Mouse (Mus musculus) right cerebral cortex, adult 2 months (tissue): ENCODE measurements around the gene Tuba1b.
"Not testable (repeated sequence)": the region's sequence is repeated elsewhere in the genome, so short reads cannot be mapped to it uniquely, and the experiment has no call there.

ENCODE experiments used
- DNase-seq, 2 experiments: peaks; one replicate each; pipeline ENCODE4 v3.0.0; 2021 to 2022; ENCODE audit warnings: low spot score in 2 of 2

Gene Tuba1b

DNA sequence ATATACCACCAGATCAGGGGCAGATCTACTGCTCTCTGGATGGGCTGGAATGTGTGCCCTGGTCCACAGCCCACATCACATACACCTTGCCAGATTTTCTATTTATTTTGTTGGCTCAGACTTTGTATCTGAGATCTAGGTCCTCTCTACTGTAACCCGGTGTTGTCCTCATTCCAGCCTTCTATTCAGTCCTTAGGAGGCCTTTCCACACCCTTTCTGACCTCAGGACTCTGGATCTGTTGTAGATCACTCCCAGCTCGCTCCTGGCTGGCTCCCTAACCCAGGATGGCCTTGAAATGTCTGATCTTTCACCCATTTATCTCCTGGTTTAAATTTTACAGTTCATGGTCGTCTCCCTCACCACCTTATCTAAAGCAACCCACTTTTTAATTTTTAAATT, 9.7 kb downstream of the Tuba1b start:
- no peak for DNase-seq

DNA sequence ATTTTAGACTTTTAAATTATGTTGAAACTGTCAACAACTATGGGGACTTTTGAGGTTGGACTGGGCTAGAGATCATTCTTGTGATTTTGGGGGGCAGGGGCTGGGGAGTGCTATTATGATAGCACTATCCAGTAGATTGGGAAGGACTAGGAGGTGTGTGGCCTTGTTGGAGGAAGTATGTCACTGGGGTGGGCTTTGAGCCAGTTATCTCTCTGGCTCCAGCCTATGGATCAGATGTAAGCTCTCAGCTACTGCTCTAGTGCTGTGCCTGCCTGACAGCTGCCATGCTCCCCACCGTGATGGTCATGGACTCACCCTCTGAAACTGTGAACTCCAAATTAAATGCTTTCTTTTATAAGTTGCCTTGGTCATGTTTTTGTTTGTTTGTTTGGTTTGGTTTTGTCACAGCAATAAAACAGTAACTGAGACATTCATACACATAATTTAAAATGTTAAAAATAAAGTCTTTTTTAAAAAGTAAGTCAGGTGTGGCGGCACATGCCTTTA, 11.3 kb downstream of the Tuba1b start:
- DNase-seq, result no peak

DNA sequence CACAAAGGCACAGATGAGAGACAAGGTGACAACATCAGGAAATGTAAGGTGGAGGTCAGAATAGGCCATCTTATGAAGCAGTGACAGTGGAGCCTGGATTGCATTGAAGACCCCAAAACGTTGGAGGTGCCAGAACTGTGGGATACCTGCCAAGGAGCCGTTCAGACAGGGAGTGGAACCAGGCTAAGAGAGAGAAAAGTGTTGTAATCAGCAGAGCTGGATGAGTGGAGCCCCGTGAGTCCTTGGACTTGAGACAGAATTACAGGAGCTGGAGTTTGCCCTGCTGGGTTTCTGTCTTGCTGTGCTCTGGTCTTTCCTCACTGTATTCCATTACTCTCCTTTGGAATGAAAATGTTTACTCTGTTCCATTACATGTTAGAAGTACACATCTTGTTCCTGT, 11.8 kb downstream of the Tuba1b start:
- no peak for DNase-seq

DNA sequence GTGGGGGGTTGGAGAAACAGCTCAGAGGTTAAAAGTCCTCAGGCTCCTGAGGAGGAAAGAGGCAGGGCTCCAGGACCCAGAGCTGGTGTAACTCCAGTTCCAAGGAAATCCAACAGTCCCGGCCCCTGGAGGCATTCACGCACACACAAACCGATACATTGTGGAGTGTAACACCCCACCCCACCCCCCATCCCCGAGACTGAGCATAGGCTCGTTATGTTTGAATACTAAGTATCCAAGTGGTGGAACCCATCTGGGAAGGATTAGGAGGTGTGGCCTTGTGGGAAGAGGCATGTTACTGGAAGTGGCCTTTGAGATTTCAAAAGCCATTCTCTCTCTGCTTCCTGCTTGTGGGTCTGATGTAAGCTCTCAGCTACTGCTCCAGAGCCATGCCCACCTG, 12.9 kb downstream of the Tuba1b start:
- DNase-seq, result no peak

DNA sequence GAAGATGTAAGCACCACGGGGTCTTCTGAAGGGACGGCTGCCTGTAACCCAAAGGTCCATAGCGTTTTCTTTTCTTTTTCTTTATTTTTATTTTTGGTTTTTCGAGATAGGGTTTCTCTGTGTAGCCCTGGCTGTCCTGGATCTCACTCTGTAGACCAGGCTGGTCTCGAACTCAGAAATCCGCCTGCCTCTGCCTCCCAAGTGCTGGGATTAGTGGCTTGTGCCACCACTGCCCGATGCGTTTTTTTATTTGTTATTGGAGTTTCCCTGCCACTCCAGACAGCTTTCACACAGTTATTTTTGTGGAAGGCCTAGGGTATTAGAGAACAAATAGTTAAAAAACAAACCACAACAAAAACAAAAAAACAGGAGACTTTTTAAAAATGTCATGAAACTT, 15.9 kb downstream of the Tuba1b start:
- not testable (repeated sequence) for DNase-seq

DNA sequence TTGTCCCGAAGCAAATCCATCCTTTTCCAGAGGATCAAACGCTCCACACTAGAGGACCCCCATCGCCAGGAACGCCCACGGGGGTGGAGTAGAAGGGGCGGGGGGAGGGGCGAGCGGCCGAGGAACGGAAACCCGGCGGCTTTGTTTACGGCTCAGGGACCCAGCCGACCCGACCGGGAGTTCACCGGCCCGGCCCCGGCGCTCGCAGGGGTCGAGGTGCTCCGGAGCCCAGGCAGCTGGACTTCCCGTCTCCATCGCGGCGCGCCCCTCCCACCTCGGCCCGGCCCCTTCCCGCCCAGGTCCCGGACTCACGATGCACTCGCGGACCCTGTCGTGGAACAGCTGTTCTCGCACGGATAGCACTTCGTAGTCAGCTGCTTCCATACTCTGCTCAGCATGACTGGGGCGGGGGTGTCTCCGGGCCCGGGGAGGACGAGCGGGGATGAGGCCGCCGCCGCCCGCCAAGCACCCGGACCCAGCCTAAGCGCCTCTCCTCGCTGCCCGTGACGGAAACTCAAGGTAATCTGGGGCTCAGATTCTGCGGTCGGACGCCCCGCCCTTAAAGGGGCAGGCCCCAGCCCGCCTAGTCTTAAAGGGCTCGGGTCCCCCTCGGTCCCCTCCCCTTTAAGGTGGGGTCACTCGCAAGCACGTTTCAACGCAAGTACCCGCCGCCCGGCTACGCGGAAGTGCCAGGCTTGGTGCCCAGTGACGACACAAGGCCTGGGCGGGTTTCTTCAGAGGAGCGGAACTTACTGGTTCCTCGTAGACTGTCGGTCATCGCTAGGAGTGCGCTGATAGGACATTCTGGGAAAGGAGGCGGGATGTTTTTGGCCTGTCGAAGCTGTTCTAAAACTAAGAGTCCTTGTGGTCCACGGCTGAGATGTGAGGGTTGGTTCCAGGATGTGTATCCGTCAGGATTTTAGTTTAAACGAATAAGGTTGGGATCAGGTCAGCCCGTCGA, 16.5 kb downstream of the Tuba1b start, which contains the start of gene Lmbr1l:
Lmbr1l (minus strand) TSS at position 694 of the 961 bp plus-strand sequence.
- peak; percentile 99 for DNase-seq

DNA sequence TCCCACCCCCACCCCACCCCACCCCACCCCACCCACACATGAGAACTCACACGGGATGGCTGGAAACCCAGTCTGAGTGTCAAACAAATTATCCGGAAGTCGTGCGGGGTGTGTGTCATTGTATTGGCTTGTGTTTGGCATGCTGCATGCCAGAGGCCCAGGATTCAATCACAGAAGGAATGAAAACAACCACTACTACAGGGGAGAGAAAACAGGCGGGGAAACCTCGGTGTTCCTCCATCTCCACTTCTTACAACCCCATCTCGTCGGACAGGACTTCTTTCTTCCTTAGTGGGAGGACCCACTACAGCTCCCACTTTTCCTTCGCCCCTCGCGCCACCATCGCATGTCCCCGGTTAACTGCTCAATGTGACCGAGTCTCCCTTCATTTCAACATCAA, 17.3 kb downstream of the Tuba1b start:
- DNase-seq, result no peak

DNA sequence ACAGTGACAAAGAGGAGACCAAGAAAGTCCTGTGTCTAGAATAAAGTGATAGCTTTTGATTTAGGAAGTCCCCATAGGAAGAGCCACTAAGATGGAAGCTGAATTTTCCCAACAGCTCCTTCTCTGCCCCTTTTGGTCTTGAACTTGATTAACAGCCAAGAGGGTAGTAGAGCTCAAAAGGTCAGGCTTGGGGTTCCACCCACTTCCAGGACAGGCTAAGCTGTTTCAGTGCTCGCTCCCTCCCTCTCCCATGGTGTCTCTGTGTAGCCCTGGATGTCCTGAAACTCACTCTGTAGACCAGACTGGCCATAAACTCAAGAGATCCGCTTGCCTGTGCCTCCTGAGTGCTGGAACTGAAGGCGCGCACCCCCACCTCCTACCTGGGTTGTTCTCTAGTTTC, 18.3 kb downstream of the Tuba1b start:
- DNase-seq, result no peak

DNA sequence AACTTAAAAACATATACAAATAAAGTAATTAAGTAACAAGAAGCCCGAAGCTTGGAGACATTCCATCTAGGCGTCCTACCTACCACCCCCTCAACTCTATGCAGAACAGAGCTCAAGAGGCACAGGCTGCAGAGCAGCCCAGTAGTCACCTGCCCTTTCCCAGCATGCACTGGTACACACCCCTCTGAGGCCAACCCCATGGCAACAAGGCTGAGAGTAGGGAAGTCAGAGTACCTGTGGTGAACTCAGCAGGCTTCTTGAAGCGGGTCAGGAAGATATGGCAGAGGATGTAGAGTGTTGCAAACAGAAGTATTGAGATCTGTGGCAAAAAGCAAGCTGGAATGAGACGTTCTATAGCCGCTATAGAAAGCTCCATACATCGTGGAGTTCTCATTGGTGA, 19.5 kb downstream of the Tuba1b start:
- DNase-seq, result no peak

DNA sequence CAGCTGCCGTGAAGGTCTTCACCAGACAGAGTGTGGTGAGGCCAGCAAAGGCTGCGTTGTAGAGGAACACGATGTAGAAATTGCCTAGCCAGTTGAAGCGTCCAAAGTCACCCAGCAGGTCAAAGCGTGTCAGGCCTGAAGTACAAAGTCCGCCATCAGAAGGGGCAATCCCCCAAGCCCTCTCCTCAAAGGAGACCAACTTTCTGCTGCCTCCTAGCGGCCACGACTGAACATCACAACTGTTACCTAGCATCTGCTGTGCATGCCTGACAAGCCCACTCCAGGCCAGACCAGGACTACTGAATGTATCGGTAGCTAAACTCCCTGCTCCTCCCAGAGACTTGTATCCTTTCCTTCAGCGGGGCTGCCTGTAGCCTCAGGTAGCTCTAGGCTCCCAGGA, 29.7 kb downstream of the Tuba1b start:
- peak; percentile 17 to 18 for DNase-seq

DNA sequence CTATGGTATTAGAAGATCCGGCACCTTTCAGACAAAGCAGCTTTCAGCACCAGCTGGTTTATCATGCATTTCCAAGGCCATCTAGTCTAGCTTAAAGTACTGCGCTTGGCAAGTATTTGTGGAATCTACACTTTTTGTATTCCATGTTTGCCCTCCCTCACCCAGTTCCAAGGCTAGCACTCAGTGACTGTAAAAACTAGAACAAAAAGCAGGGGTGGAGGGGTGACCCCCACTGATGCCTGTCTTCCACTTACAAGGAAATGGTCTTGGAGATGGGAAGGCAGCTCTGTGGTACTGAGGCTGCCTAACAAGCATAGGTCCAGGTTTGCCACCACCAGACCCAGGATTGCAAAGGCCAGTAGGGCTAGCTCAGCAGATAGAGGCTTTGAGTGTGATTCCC, 31.8 kb downstream of the Tuba1b start:
- DNase-seq, result no peak

DNA sequence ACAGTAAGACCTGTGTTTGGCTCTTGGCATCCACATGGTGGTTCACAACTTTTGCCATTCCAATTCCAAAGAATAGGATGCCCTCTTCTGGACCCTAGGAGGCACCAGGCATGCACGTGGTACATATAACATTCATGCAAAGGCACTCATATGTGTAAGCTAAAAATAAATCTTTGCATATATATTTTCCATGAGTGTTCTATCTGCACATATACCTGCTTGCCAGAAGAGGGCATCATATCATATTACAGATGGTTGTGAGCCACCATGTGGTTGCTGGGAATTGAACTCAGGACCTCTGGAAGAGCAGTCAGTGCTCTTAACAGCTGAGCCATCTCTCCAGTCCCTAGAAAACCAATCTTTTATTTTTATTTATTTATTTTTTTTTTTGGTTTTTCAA, 32.8 kb downstream of the Tuba1b start:
- no peak for DNase-seq

DNA sequence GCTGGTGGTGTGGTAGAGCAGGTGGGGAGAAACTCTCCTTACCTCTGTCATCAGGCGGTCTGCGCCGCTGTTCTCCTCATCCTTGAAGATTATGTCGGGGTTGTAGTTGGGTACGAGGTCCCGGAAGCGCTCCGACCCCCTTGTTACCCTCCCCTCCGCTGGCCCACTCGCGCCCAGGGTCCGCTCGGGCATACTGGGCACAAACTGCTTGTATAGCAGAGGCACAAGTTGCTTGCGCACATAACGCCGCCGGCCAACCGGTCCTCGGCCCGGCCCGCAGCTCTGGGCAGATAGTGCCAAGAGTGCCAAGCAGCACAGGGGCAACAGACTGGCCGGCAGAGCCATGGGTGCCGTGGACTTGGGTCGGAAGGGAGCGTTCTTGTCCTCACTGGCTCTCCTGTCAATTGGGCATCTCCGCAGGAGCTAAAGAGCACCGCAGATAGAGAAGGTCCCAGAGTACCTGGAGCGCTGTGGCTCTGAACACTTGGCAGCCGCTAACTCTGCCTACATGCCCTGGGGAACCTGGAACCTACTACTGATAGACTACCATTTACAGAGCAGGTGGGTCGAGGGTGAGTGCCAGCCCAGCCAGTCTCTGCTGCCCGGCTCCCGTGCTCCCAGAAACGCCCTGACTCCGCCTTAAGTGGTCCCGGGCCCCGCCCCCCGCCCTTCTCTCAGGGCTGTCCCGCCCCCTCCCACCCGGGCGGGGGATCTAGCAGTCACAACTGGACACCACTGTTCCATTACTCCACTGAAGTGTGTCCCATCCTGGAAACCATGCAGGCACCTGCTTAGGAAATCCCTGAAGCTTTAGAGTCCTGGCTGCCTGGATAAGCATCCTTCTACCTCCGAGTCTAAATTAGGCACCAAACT, 36.2 kb downstream of the Tuba1b start, which contains the start of gene Dhh:
Dhh (minus strand) TSS at position 613 of the 873 bp plus-strand sequence.
- no peak for DNase-seq

DNA sequence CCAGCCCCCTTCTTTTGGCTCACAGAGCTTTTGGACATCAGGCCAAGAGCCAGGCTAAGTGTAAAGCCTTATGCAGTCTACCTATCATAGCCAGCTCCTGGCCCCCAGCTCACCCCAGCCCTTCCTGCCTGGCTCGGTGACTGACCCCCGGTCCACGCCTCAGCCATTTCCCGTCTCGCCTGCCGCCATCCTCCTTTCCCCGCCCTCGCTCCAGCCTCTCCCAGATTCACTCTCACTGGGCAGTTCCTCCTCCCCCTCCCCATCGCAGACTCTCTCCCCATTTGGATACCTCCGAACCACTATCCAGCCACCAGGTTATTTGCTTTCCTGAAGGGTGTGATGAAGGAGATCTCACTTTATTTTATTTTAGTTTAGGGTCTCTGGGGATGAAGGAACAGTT, 36.9 kb downstream of the Tuba1b start:
- DNase-seq, result no peak

DNA sequence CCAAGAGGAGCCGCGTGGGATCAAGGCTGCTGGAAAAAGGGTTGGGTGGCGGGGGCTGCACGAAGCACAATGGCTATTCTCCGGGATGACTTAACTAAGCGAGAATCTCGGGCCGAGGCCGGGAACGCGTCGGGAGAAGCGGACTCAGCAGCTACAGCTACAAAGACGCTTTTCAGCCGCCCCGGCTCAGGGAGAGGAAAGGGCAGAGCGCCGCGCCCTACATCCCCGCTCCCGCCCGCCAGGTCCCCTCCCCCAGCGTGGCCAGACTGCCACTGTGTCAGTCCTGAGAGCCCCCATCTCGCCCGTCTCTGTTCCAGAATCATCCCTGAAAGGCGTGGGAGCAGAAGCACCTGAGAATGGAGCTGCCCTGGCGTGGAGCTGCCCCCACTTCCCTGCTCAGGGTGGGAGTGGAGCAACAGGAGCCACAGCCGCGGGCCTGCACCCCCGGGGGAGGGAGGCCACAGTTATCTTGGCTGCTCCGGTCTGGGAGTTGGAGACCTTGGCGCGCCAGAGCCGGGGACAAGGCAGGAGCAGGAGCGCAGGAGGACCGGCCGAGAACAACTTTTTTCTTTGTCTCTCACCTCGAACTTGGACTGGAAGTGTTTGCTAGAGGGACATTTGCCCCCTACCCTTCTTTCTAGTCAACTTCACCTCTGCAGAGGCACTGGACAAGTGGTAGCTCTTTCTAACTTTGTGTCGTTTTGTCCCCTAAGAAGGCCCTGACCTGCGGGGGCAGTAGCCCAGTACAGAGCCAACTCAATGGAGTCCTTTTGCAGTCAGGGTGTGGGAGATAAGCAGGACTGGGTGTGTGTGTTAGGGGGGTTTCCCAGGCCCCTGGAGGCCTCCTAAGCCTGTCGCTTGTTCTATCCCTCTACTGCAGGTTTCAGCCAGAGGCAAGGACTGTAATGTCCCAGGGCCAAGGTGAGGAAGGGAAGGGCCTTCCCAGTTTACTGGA, 38.5 kb downstream of the Tuba1b start:
- DNase-seq, result peak in 1 of 2 experiments; percentile 11

DNA sequence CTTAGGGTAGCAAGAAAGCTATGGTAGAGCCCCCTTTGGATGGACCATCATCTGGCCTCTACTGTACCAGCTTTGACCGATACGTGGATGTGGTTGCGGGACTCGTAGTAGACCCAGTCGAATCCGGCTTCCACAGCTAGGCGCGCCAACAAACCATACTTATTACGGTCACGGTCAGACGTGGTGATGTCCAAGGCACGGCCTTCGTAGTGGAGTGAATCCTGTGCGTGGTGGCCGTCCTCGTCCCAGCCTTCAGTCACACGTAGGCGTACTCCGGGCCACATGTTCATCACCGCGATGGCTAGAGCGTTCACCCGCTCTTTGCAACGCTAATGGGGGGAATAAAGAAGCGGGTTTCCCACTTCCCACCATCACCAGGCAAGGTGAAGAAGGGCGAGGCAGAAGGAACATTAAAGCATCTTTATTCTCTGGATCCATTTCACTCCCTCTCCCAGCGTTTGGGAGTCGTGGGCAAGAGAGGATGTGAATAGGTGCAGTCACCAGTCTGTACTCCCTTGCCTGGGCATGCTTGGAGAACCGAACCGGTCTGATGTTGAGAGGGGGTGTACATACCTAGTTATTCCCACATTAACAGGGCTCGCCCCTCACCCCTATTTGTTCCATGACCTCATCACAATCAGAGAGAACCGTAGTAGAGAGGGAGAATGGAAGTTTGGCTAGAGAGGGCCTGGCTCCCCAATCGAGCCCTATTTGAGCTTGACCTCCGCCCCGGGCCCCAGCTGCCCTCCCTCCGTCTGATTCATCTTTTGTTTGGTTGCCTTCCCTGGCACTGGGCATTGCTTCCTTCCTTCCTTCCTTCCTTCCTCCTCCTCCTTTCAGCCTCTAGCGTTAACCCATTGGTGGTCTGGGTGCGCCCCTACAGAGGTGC, 39.4 kb downstream of the Tuba1b start:
- DNase-seq, result peak in 1 of 2 experiments; percentile 14

DNA sequence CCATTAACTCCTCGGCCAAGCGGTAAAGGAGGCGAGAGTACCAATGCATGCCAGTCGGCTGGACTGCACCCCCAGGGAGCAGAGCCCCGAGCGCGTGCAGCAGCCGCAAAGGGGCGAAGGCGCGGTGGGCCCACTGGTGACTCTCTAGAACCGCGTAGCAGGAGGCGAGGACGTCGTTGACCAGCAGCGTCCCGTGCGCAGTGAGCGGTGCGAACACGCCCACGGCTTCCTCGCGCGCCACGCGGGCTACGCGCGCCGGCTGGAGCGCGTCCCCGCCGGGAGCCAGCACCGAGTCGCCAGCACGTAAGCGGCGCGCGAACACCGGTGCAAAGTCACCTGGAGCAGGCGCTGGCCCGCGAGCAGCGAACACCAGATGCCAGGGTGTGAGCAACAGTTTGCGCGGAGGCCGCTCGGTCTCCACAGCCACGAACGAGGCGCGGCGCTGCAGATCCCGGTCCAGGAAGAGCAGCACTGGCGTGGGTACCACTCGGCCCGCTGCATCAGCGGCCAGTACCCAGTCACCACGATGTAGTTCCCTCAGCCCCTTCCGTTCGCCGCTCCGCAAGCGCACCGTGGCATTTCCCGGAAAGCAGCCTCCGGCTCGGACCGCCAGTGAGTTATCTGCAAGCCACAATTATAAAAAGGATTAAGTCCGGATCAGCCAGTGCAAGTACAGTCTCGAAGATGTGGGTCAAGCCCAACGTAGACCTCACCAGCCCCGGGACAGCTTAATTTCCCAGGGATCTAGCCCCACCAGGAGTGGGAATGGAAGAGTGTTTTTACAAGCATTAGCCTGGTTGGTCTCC, 40.2 kb downstream of the Tuba1b start, which contains the start of gene Rhebl1:
Rhebl1 (minus strand) TSS at position 601 of the 806 bp plus-strand sequence.
- peak; percentile 41 to 45 for DNase-seq

DNA sequence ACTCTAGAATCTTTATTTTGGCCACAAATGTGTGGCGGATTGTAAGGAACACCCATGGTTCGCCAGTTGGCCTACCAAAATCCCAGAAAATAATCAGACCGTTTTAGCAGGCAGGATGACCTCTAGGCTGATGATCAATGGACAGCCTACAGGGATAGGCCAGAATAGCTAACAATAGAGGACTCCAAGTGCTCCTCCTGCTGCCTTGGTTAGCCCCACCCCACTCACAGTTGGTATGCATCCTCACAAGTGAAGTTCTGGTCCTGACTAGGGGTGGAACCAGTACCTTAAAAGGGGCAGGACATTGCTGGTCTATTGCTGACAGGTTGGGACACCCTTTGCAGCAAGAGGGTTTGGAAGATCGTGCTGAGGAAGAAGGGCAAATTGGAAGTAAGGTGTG, 41.3 kb downstream of the Tuba1b start:
- no peak for DNase-seq
